Mouse (Mus musculus): ENCODE measurements around the gene Acat3. TPM values are rescaled to one million over a fixed set of nuclear protein-coding genes. Genes with fewer than 3 reads are reported as not detected.
A peak's percentile ranks its signal among the peaks of the same experiment; 100 is the strongest.
"Not testable (repeated sequence)": the region's sequence is repeated elsewhere in the genome, so short reads cannot be mapped to it uniquely, and the experiment has no call there.

Acat3 gene
- total RNA-seq, 1 experiment = 9.1 TPM

GRCm38 (mm10) chr17:12967173-12967572 lies 26.8 kb upstream of the Acat3 start:
- H3K9me3 ChIP-seq (ENCODE audit: control insufficient read depth, insufficient read depth, low read depth, low read length) = no peaks in the 10 kb centered on the region
- peaks cover 17% of the 10 kb centered on the region for H3K36me3 ChIP-seq (ENCODE audit: control insufficient read depth, insufficient read depth, low read length, poor library complexity, severe bottlenecking)
- in situ Hi-C loops (cut with MboI; ENCODE audit: low sequenced_read_pairs in 2 of 2, unreplicated experiment in 2 of 2) = no loop called here

DNA sequence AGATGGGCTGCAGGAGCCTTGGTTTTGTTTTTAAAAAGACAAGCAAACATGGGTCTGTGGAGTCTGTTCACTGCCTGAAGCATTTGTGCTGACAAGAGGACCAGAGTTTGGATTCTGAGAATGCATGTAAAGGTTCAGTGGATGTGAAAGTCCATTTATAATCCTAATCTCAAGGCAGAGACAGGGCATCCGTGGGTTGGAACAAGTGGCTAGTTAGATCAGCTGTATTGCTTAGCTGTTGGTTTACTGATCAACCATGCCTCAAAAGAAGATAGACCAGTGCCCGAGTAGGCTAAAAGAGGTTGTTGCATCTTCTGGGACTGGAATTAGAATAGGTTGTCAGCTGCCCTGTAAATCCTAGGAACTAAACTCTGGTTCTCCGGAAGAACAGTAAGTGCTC lies 23.1 kb upstream of the Acat3 start:
- H3K4me3 ChIP-seq (ENCODE audit: insufficient read depth in 1 of 2, low read depth in 1 of 2, low read length in 2 of 2, poor library complexity in 1 of 2, severe bottlenecking in 1 of 2) = no peak overlapping the region
- H3K9ac ChIP-seq (ENCODE audit: insufficient read depth, low read depth, low read length, poor library complexity, severe bottlenecking) = no peak overlapping the region
- no peak for DNase-seq (ENCODE audit: low read depth, low spot score)
- H3K4me1 ChIP-seq (ENCODE audit: control insufficient read depth in 2 of 2, insufficient read depth in 2 of 2, low read length in 2 of 2, poor library complexity in 1 of 2) = peaks cover 0 to 4% of the 10 kb centered on the region in 2 experiments; a peak in 1 of 4 replicates
- in situ Hi-C loops (cut with MboI; ENCODE audit: low sequenced_read_pairs in 2 of 2, unreplicated experiment in 2 of 2) = no loop called here
- no peak overlapping the region for H3K27ac ChIP-seq (ENCODE audit: insufficient read depth, low read depth, low read length, poor library complexity, severe bottlenecking)
- TF ChIP-seq CHD2 (IDR thresholded peaks at IDR 0.05; ENCODE audit: low read depth, low read length) = no peak
- no peak for TF ChIP-seq HCFC1 (IDR thresholded peaks at IDR 0.05; ENCODE audit: borderline replicate concordance, insufficient read depth, low read length)
- TF ChIP-seq ZC3H11A (IDR thresholded peaks at IDR 0.05; ENCODE audit: borderline replicate concordance, low read depth, low read length) = no peak
- TF ChIP-seq MAFK (IDR thresholded peaks at IDR 0.05; ENCODE audit: insufficient read depth, low read depth, low read length) = no peak
- no peak for TF ChIP-seq ZNF384 (IDR thresholded peaks at IDR 0.05; ENCODE audit: low read depth, low read length)
- no peaks in the 10 kb centered on the region for H3K9me3 ChIP-seq (ENCODE audit: control insufficient read depth, insufficient read depth, low read depth, low read length)
- peaks cover 13% of the 10 kb centered on the region for H3K36me3 ChIP-seq (ENCODE audit: control insufficient read depth, insufficient read depth, low read length, poor library complexity, severe bottlenecking)

More at GRCm38 (mm10) chr17:12967173-12967572, 26.8 kb upstream of the Acat3 start:
- Histone ChIP-seq H3K27ac (ENCODE audit: insufficient read depth, low read depth, low read length, poor library complexity, severe bottlenecking) (no peak overlapping the region), H3K4me1 (ENCODE audit: control insufficient read depth in 2 of 2, insufficient read depth in 2 of 2, low read length in 2 of 2, poor library complexity in 1 of 2) (no peaks in the 10 kb centered on the region), H3K4me3 (ENCODE audit: insufficient read depth in 1 of 2, low read depth in 1 of 2, low read length in 2 of 2, poor library complexity in 1 of 2, severe bottlenecking in 1 of 2) (no peak overlapping the region), H3K9ac (ENCODE audit: insufficient read depth, low read depth, low read length, poor library complexity, severe bottlenecking) (no peak overlapping the region)
- TF ChIP-seq HCFC1 (IDR thresholded peaks at IDR 0.05; ENCODE audit: borderline replicate concordance, insufficient read depth, low read length) (no peak), MAFK (IDR thresholded peaks at IDR 0.05; ENCODE audit: insufficient read depth, low read depth, low read length) (no peak), ZNF384 (IDR thresholded peaks at IDR 0.05; ENCODE audit: low read depth, low read length) (peak; percentile 61; the same call in 1 of the 2 replicates)
- DNase-seq (ENCODE audit: low read depth, low spot score) = no peak

DNA sequence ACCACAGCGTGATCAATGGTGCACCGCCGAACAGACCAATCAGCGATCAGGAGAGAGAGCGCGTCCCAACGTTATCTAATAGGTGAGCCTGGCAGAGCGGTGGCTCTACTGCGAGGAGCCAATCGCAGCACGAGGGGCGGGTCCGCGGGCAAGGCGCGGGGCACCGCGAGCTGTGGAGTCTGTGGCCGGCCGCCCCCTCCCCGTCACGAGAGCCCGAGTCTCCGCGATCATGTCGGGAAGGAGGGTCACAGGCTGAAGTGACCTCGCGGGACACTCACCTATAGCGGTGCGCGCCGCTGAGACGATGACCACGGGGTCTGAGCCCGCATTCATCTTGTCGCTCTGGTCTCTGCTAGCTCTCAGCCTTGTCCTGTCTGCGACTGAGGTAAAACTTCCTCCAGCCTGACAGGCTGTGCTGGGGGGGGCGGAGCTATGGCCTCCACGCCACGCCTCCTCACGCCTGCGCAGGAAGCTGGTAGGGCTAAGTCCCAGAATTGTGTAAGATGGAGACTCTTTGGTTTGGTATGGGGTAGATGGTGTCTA lies 20.0 kb upstream of the Acat3 start, which contains the start of gene Acat2:
Gene Acat2, minus strand, starts transcription at position 417 of the 543 bp plus-strand sequence.
- in situ Hi-C loops (cut with MboI; ENCODE audit: low sequenced_read_pairs in 2 of 2, unreplicated experiment in 2 of 2) = no loop called here
- H3K4me1 ChIP-seq (ENCODE audit: control insufficient read depth in 2 of 2, insufficient read depth in 2 of 2, low read length in 2 of 2, poor library complexity in 1 of 2) = peaks cover 0 to 4% of the 10 kb centered on the region in 2 experiments; a peak in 1 of 4 replicates
- peak within 1 kb of the TSS; percentile 77 to 96 for H3K4me3 ChIP-seq (ENCODE audit: insufficient read depth in 1 of 2, low read depth in 1 of 2, low read length in 2 of 2, poor library complexity in 1 of 2, severe bottlenecking in 1 of 2)
- H3K27ac ChIP-seq (ENCODE audit: insufficient read depth, low read depth, low read length, poor library complexity, severe bottlenecking) = 0 out of 2 replicates have a peak within 1 kb of the TSS, but pooled peaks have one; percentile 37
- peak; percentile 86 for DNase-seq (ENCODE audit: low read depth, low spot score)
- H3K9ac ChIP-seq (ENCODE audit: insufficient read depth, low read depth, low read length, poor library complexity, severe bottlenecking) = peak within 1 kb of the TSS; percentile 82
- no peaks in the 10 kb centered on the region for H3K9me3 ChIP-seq (ENCODE audit: control insufficient read depth, insufficient read depth, low read depth, low read length)
- no peak for TF ChIP-seq MAFK (IDR thresholded peaks at IDR 0.05; ENCODE audit: insufficient read depth, low read depth, low read length)
- TF ChIP-seq CHD2 (IDR thresholded peaks at IDR 0.05; ENCODE audit: low read depth, low read length) = 0 out of 2 replicates have a peak, but pooled peaks have one; percentile 59
- no peak for TF ChIP-seq HCFC1 (IDR thresholded peaks at IDR 0.05; ENCODE audit: borderline replicate concordance, insufficient read depth, low read length)
- H3K36me3 ChIP-seq (ENCODE audit: control insufficient read depth, insufficient read depth, low read length, poor library complexity, severe bottlenecking) = peaks cover 8% of the 10 kb centered on the region

- in situ Hi-C loops (cut with MboI; ENCODE audit: low sequenced_read_pairs in 2 of 2, unreplicated experiment in 2 of 2); H3K27ac ChIP-seq (ENCODE audit: insufficient read depth, low read depth, low read length, poor library complexity, severe bottlenecking); H3K4me3 ChIP-seq (ENCODE audit: insufficient read depth in 1 of 2, low read depth in 1 of 2, low read length in 2 of 2, poor library complexity in 1 of 2, severe bottlenecking in 1 of 2): not testable (repeated sequence)
These were observed 19.0 kb upstream of the Acat3 start for GRCm38 (mm10) chr17:12959377-12959776.

DNA sequence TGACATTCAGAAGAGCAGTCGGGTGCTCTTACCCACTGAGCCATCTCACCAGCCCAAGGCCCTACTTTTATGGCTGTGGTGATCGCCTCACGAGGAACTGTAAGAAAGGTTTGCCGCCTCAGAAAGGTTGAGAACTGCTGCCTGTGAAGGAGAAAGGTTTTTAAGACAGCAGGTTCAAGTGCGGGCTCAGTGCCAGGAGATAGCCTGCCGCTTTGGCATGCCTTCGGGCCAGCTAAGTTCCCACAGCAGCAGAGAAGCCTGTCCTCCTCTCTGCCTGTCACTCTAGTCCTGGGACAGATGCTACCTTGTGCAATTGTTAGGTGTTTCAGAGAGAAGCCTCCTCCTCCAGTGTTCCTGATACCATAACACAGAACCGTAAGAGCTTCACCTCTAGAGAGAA lies 16.3 kb upstream of the Acat3 start:
- no peak for TF ChIP-seq HCFC1 (IDR thresholded peaks at IDR 0.05; ENCODE audit: borderline replicate concordance, insufficient read depth, low read length)
- no peak for TF ChIP-seq ZNF384 (IDR thresholded peaks at IDR 0.05; ENCODE audit: low read depth, low read length)
- no peak for TF ChIP-seq ZC3H11A (IDR thresholded peaks at IDR 0.05; ENCODE audit: borderline replicate concordance, low read depth, low read length)
- no peak for TF ChIP-seq CHD2 (IDR thresholded peaks at IDR 0.05; ENCODE audit: low read depth, low read length)
- no peak for TF ChIP-seq MAFK (IDR thresholded peaks at IDR 0.05; ENCODE audit: insufficient read depth, low read depth, low read length)
- no peak overlapping the region for H3K9ac ChIP-seq (ENCODE audit: insufficient read depth, low read depth, low read length, poor library complexity, severe bottlenecking)
- no peak overlapping the region for H3K27ac ChIP-seq (ENCODE audit: insufficient read depth, low read depth, low read length, poor library complexity, severe bottlenecking)
- H3K4me1 ChIP-seq (ENCODE audit: control insufficient read depth in 2 of 2, insufficient read depth in 2 of 2, low read length in 2 of 2, poor library complexity in 1 of 2) = peaks cover 0 to 4% of the 10 kb centered on the region in 2 experiments; a peak in 1 of 4 replicates
- H3K4me3 ChIP-seq (ENCODE audit: insufficient read depth in 1 of 2, low read depth in 1 of 2, low read length in 2 of 2, poor library complexity in 1 of 2, severe bottlenecking in 1 of 2) = no peak overlapping the region
- no peak for DNase-seq (ENCODE audit: low read depth, low spot score)
- no peaks in the 10 kb centered on the region for H3K9me3 ChIP-seq (ENCODE audit: control insufficient read depth, insufficient read depth, low read depth, low read length)
- in situ Hi-C loops (cut with MboI; ENCODE audit: low sequenced_read_pairs in 2 of 2, unreplicated experiment in 2 of 2) = no loop called here
- H3K36me3 ChIP-seq (ENCODE audit: control insufficient read depth, insufficient read depth, low read length, poor library complexity, severe bottlenecking) = peaks cover 21% of the 10 kb centered on the region

More at GRCm38 (mm10) chr17:12959377-12959776, 19.0 kb upstream of the Acat3 start:
- not testable (repeated sequence) for H3K9ac ChIP-seq (ENCODE audit: insufficient read depth, low read depth, low read length, poor library complexity, severe bottlenecking); DNase-seq (ENCODE audit: low read depth, low spot score); H3K4me1 ChIP-seq (ENCODE audit: control insufficient read depth in 2 of 2, insufficient read depth in 2 of 2, low read length in 2 of 2, poor library complexity in 1 of 2); H3K9me3 ChIP-seq (ENCODE audit: control insufficient read depth, insufficient read depth, low read depth, low read length); H3K36me3 ChIP-seq (ENCODE audit: control insufficient read depth, insufficient read depth, low read length, poor library complexity, severe bottlenecking)
